Mouse (Mus musculus) midbrain, embryonic 11.5 days (tissue): ENCODE data around the gene Med17. TPM values are rescaled to one million over a fixed set of nuclear protein-coding genes. Genes with fewer than 3 reads are reported as not detected.

Experiments
- ATAC-seq: fragments of 200-750 bp; cut with Nextera tagmentation; 2 replicates; pipeline ENCODE4 v1.8.0; 2017; ENCODE audit warnings: moderate TSS enrichment, moderate library complexity; ENCODE audit not compliant: low FRiP score
- DNase-seq: peaks from one replicate; pipeline ENCODE4 v3.0.0; 2015; ENCODE audit warnings: low spot score; ENCODE audit errors: missing footprints
- H3K27ac ChIP-seq: fragments of 300-500 bp; sonication (generic); 2 replicates; pipeline ENCODE4 v1.5.1; 2014; ENCODE audit warnings: low read depth, low read length
- H3K27me3 ChIP-seq: fragments of 300-500 bp; sonication (generic); 2 replicates; pipeline ENCODE4 v1.6.1; 2014; ENCODE audit warnings: mild to moderate bottlenecking, low read length, moderate library complexity, mixed read lengths; ENCODE audit not compliant: control insufficient read depth, insufficient read depth
- H3K36me3 ChIP-seq: fragments of 300-500 bp; sonication (generic); 2 replicates; pipeline ENCODE4 v1.6.1; 2014; ENCODE audit warnings: mild to moderate bottlenecking, low read length, moderate library complexity, mixed read lengths; ENCODE audit not compliant: control insufficient read depth, insufficient read depth
- H3K4me1 ChIP-seq: fragments of 300-500 bp; sonication (generic); 2 replicates; pipeline ENCODE4 v1.6.1; 2014; ENCODE audit warnings: low read length; ENCODE audit not compliant: control insufficient read depth, insufficient read depth
- H3K4me2 ChIP-seq: fragments of 300-500 bp; sonication (generic); 2 replicates; pipeline ENCODE4 v1.6.1; 2014; ENCODE audit warnings: mild to moderate bottlenecking, moderate library complexity
- H3K4me3 ChIP-seq: fragments of 300-500 bp; sonication (generic); 2 replicates; pipeline ENCODE4 v1.5.1; 2014; ENCODE audit warnings: low read depth, low read length
- H3K9ac ChIP-seq: fragments of 300-500 bp; sonication (generic); 2 replicates; pipeline ENCODE4 v1.6.1; 2014; ENCODE audit warnings: low read length
- H3K9me3 ChIP-seq: fragments of 300-500 bp; sonication (generic); 2 replicates; pipeline ENCODE4 v1.6.1; 2016; ENCODE audit warnings: low read length; ENCODE audit not compliant: control insufficient read depth
- WGBS: fragments of 180-500 bp; shearing (Covaris S2); extraction: QIAGEN DNeasy Blood & Tissue Kit; methylation state at CpG from one replicate; pipeline ENCODE4 v1.1.7; 2014; 5-methylcytosine and 5-hydroxymethylcytosine counted together
- polyA plus RNA-seq: library from polyadenylated mRNA; unstranded; fragments of >200 nt; fragmentation: Nextera tagmentation; extraction: Ambion mirVana; gene quantifications from 2 replicates; pipeline ENCODE4 v1.2.1, GENCODE M21; 2014

Gene Med17
- polyA plus RNA-seq, 1 experiment from 2014 or later: 48.9 TPM

- Histone ChIP-seq H3K36me3 (no peaks in the 10 kb centered on the region), H3K27ac (no peak overlapping the region), H3K9me3 (no peaks in the 10 kb centered on the region), H3K4me3 (no peak overlapping the region), H3K4me1 (0 out of 2 replicates have a peak, but pooled peaks cover 2% of the 10 kb centered on the region), H3K4me2 (no peak overlapping the region), H3K27me3 (no peaks in the 10 kb centered on the region), H3K9ac (no peak overlapping the region)
- WGBS: 92% methylated on average over 1 of the region's 1 CpGs
- DNase-seq (no peak), ATAC-seq (no peak)
Observed at GRCm38 (mm10) chr9:15242130-15242529, 37.6 kb downstream of the Med17 start.

GRCm38 (mm10) chr9:15241596-15241939 is 38.2 kb downstream of the Med17 start:
- H3K4me3 ChIP-seq: no peak overlapping the region
- no peak overlapping the region for H3K27ac ChIP-seq
- H3K36me3 ChIP-seq: no peaks in the 10 kb centered on the region
- no peak for ATAC-seq
- H3K9me3 ChIP-seq: no peaks in the 10 kb centered on the region
- peak; percentile 90 for DNase-seq
- whole genome bisulfite sequencing: 52% methylated on average over 9 of the region's 9 CpGs
- H3K4me2 ChIP-seq: no peak overlapping the region
- H3K9ac ChIP-seq: no peak overlapping the region
- no peaks in the 10 kb centered on the region for H3K27me3 ChIP-seq
- H3K4me1 ChIP-seq: 0 out of 2 replicates have a peak, but pooled peaks cover 2% of the 10 kb centered on the region

DNA sequence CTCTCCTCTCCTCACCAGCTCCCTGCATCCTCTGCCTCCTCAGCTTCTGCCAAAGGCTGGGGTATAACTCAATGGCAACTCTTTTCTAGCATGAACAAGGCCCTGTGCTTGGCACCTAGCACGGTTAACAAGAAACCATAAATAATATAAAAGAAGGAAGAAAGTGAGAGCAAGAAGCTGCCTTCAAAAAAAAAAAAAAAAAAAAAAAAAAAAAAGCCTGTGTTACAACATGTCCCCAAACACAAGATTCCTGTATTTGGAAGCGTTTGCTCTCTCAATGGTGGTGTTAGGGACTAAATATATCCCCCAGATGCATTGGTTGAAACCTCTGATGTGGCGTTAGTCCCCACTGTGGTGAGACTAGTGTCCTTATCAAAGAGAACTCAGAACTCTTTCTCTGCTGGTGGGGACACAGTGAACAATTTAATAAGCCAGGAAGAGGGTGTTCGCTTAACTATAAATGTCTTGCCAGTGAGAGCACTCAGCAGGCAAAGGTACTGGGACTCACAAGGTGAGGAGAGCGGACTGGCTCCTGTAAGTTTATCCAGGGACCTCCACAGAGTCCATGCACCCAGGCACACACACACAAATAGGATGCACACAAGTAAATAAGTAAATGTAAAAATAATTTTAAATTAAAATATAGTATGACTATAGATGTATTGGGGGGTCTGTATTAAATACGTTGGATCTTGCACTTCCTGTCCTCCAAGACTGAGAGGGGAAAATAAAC is 38.7 kb downstream of the Med17 start:
- H3K4me1 ChIP-seq: 0 out of 2 replicates have a peak, but pooled peaks cover 2% of the 10 kb centered on the region
- no peak overlapping the region for H3K27ac ChIP-seq
- H3K9me3 ChIP-seq: no peaks in the 10 kb centered on the region
- H3K27me3 ChIP-seq: no peaks in the 10 kb centered on the region
- H3K4me3 ChIP-seq: no peak overlapping the region
- H3K36me3 ChIP-seq: no peaks in the 10 kb centered on the region
- no peak overlapping the region for H3K9ac ChIP-seq
- DNase-seq (no peak), ATAC-seq (no peak)
- 72% methylated on average over 6 of the region's 6 CpGs for WGBS
- H3K4me2 ChIP-seq: no peak overlapping the region

GRCm38 (mm10) chr9:15240006-15240405 is 39.7 kb downstream of the Med17 start:
- H3K4me1 ChIP-seq: 0 out of 2 replicates have a peak, but pooled peaks cover 2% of the 10 kb centered on the region
- no peak overlapping the region for H3K4me2 ChIP-seq

GRCm38 (mm10) chr9:15239042-15239925 is 40.4 kb downstream of the Med17 start, which contains the start of gene Vstm5:
Vstm5 (plus strand) TSS chr9:15239045.
- DNase-seq: peak; percentile 96
- Histone ChIP-seq H3K9me3 (no peaks in the 10 kb centered on the region), H3K4me1 (0 out of 2 replicates have a peak, but pooled peaks cover 2% of the 10 kb centered on the region), H3K36me3 (no peaks in the 10 kb centered on the region), H3K27me3 (no peaks in the 10 kb centered on the region), H3K9ac (peak within 1 kb of the TSS; percentile 68), H3K4me3 (peak within 1 kb of the TSS; percentile 40), H3K4me2 (peak within 1 kb of the TSS; percentile 78), H3K27ac (no peak within 1 kb of the TSS)
- peak; percentile 89 for ATAC-seq
- 5% methylated on average over 35 of the region's 35 CpGs for WGBS

More at GRCm38 (mm10) chr9:15240006-15240405, 39.7 kb downstream of the Med17 start:
- Histone ChIP-seq H3K9ac (no peak overlapping the region), H3K36me3 (no peaks in the 10 kb centered on the region), H3K4me3 (no peak overlapping the region), H3K27ac (no peak overlapping the region), H3K27me3 (no peaks in the 10 kb centered on the region), H3K9me3 (no peaks in the 10 kb centered on the region)
- no peak for ATAC-seq
- no peak for DNase-seq
- WGBS: 88% methylated on average over 6 of the region's 6 CpGs

- 65% methylated on average over 16 of the region's 16 CpGs for WGBS
- Histone ChIP-seq H3K4me1 (0 out of 2 replicates have a peak, but pooled peaks cover 2% of the 10 kb centered on the region), H3K9me3 (no peaks in the 10 kb centered on the region), H3K27me3 (no peaks in the 10 kb centered on the region), H3K4me3 (peak overlapping the region; percentile 40), H3K9ac (peak overlapping the region; percentile 68), H3K36me3 (no peaks in the 10 kb centered on the region), H3K27ac (no peak overlapping the region), H3K4me2 (peak overlapping the region; percentile 78)
- ATAC-seq (no peak), DNase-seq (peak; percentile 78)
Observed at GRCm38 (mm10) chr9:15238297-15238990, 41.3 kb downstream of the Med17 start.

GRCm38 (mm10) chr9:15237516-15238296 is 42.0 kb downstream of the Med17 start:
- peak; percentile 78 for DNase-seq
- no peak overlapping the region for H3K4me2 ChIP-seq
- no peaks in the 10 kb centered on the region for H3K36me3 ChIP-seq
- H3K4me3 ChIP-seq: no peak overlapping the region
- ATAC-seq: no peak
- no peak overlapping the region for H3K9ac ChIP-seq
- 52% methylated on average over 14 of the region's 14 CpGs for WGBS
- no peak overlapping the region for H3K27ac ChIP-seq
- H3K9me3 ChIP-seq: no peaks in the 10 kb centered on the region
- no peaks in the 10 kb centered on the region for H3K27me3 ChIP-seq
- H3K4me1 ChIP-seq: 0 out of 2 replicates have a peak, but pooled peaks cover 2% of the 10 kb centered on the region

GRCm38 (mm10) chr9:15235986-15236385 is 43.7 kb downstream of the Med17 start:
- 73% methylated on average over 3 of the region's 3 CpGs for WGBS
- H3K9ac ChIP-seq: no peak overlapping the region
- no peaks in the 10 kb centered on the region for H3K27me3 ChIP-seq

More at GRCm38 (mm10) chr9:15235986-15236385, 43.7 kb downstream of the Med17 start:
- Histone ChIP-seq H3K4me3 (no peak overlapping the region), H3K27ac (no peak overlapping the region), H3K4me1 (0 out of 2 replicates have a peak, but pooled peaks cover 2% of the 10 kb centered on the region), H3K4me2 (no peak overlapping the region), H3K36me3 (no peaks in the 10 kb centered on the region), H3K9me3 (no peaks in the 10 kb centered on the region; the same call in 1 of the 2 replicates)
- ATAC-seq (no peak), DNase-seq (no peak)
